Mouse (Mus musculus) ovary, postnatal 36 days (tissue): Measurements from ENCODE around the gene Faim.

Experiments used
- DNase-seq: peaks from one replicate; pipeline ENCODE4 v3.0.0; 2022; ENCODE audit warnings: low spot score, mixed read lengths

Gene Faim

DNA sequence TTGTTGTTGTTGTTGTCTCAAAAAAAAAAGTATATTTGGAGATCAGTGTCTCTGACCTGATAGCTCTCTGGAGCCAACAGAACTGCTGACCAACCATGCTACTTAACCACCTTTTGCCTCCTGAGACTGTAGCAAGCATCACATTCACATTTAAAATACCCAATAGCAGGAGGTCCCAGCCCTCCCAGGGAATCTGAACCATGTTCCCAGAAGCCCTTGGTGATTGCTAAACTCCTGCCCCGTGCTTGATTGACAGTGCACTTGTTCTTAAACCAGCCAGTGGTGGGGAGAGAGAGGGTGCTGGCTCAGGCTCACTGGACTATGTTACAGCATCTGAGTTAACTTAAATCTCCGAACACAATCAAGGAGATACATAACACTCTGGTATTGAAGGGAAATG lies 11.3 kb upstream of the Faim start:
- no peak for DNase-seq

DNA sequence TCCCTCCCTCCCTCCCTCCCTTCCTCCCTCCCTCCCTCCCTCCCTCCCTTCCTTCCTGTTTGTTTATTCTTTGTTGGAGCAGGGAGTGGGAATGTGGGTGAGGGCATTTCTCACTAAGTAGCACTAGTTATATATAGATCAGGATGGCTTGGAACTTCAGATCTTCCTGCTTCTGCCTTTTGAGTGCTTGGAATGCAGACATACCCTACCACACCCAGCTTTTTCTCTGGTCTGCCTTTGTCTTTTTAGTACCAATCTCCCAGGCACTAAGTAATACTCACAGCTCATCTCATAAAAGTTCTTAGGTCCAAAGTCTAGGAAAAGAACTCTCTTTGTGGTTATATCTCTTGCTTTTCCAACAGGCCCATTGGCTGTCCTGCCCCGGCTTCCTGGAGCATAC lies 10.1 kb upstream of the Faim start:
- no peak for DNase-seq

DNA sequence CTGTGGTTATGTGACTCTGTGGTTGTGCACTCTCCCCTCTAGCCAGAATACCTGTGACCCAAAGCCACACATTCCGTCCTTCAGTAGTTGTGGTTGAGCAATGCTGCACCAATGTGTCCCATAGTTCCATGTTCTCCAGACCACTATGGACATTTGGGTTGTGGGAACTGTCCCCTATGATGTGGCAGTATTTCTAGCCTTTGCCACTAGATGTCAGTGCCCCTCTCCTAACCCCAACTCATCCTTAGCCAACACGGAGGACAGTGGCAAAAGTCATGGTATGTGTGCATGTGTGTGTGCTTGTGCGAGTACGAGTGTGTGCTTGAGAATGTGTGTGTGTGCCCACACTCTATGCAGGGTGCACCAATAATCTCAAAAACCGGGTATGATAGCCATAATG lies 9.7 kb upstream of the Faim start:
- no peak for DNase-seq

DNA sequence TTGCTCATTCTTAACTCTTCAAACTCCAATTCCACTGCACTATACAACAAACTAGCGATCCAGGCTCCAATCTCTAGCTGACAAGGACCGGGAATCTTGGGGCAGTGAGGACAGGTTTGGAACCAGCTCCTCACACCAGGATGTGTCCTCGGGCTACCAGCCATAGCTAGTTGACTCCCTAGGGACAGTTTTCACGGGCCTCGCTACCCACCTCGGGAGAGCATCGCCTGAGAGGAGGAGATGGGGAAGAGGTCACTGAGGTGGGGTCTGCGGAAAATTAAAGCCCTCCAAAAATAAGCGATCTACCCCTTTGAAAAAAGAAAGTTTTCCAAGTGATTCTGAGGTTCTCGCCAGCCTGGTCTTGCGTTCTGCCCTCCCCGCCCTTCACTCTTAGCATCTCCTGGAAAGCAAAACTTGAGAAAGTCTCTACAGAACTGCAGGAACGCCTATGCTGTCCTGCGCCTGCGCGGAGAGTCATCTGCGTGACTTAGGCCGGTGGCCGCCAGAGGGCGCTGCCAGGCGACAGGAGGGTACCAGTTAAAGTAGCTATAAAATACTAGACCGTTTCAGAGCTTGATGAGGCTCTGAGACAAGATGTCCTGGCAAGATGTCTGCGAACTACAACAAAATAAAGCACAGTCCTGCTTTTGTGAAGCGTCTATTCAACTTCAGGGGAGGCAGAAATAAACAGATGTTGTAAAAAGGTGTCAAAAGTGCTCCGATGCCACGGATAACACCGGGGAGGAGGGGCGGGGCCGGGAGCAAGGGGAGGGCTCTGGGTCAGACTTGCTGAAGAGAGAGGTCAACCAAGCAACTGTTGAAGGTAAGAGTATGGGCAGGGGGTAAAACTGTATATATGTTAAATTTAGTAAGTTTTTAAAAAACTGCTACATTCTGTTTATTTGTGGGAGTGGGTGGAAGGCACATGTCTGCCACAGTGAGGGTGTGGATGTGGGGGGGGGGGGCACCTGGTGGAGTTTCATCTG lies 6.4 kb upstream of the Faim start:
- peak; percentile 92 for DNase-seq

DNA sequence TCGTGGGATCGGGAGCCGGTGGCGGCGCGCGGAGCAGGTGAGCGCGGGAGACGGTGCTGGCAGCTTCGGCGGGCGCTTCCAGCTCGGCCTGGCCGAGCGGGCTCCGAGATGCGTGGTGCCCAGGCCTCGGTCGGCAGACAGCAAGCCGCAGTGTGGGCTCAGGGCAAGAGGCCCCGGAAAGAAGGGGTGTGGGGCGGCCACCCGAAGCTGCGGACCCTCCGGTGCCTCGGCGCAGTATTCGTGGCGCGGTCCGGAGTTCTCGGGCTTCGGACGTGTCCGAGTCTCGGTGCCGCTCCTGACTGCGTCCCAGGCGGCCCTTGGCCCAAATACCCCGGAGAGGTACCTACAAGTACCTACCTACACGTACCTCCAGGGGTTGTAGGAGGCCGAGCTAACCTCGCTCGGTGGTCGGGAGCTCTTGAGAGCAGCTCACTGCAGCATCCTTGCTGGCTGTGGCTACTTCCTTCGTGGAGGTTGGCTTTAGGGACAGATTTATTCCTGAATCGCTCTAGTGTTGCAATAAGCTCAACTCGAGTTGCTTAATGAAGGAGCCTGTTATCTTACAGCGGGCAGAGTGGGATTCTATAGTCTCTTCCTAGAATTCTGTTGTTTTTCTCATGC lies 413 bp downstream of the Faim start:
- DNase-seq = no peak

DNA sequence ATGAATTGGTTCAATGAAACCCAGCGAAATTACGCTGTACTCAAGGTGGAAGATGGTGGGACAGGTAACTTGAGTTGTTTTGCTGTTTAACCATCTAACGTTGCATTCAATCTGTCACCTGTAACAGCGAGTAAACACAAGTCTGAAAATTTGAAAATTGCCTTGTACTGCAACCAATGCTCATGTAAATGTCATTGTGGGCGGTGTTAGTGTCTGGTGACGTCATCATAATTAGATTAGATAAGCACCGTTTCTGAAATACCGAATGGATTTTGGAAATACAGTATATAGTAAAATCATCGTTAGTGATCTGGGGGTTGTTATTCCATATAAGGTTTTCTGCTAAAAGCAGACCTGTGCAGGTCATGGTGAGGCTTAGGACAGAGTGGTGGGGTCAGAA lies 958 bp downstream of the Faim start:
- no peak for DNase-seq

DNA sequence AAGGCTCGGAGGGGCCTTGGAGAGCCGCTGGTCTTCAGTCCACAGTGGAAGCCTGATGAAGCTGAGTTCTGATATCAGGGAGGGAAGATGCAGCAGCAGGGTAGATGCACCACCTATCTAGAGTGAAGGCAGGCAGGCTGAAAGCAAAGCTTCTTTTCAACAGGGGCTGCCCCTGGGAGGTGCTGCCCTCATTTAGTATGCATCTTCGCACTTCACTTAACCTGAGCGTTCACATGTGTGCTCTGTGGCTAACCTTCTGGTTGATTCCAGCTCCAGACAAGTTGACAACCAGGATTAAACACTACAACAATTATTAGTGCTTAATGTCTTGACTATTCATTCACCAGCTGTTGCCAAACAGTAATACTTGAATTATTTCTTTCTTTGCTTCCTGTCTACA lies 7.9 kb downstream of the Faim start:
- no peak for DNase-seq

DNA sequence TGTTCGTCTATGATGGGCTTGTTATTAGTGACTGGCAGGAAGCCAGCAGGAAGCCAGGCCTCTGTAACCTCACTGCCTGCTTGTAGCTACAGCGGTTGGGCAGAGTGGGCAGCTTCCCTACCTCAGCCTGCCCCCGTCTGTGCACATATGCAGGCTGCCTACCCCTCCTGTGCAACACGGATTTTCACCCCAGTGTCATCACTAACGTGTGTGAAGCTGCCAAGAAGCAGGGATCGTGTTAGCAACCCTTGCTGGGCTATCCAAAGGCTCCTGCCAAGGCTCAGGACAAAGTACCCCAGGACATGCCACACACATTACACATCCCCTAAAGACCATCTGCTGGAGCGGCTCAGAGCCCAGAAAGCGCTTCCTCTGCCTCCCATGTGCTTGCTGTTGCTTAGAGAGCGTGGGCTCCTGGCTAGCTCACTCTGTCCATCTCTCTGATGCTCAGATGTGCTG lies 13.7 kb downstream of the Faim start:
- no peak for DNase-seq

DNA sequence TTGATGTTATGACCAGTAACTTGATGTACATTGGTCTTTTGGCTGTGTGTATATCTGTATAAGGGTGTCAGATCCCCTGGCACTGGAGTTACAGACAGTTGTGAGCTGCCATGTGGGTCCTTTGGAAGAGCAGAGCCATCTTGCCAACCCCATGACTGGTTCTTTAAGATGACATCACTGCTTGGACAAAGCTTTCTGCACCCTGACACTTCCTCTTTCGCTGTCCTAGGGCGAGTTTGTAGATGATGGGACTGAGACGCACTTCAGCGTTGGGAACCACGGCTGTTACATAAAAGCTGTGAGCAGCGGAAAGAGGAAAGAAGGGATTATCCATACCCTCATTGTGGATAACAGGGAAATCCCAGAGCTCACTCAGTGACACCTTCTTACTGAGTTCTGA lies 15.2 kb downstream of the Faim start:
- no peak for DNase-seq

DNA sequence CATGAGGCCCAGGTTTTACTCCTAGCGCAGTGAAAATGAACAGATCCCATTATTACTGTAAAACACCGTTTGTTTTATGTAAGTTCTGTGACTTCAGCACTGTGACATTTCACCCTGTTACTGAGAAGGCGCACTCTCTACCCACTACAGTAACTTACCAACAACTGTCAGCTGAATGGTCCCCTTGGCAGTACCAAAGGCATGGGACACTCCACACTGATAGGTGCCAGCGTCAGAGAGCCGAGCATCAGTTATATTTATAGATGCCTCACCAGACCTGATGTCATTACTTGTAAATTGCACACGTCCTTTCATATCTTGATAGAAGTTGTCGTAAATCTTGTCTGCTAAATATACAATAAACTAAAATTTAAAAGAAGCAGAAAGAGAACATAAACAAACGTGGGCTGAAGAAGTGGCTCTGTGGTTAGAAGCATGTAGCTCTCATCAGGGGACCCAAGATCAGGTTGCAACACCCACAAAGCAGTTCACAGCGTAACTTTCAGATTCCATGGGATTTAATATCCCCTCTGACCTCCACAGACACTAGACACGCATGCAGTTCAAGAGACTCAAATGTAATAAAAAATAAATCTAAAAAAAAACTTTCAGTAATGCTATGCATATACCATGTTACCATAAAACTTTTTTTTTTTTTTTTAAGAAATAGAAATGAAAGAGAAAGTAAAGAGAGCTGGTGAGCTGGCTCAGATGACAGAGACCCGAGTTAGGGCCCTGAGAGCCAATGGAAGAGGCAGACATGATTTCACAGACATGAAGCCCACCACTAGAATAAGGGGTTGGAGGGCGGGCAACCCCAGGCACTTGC lies 23.1 kb downstream of the Faim start:
- DNase-seq = no peak

DNA sequence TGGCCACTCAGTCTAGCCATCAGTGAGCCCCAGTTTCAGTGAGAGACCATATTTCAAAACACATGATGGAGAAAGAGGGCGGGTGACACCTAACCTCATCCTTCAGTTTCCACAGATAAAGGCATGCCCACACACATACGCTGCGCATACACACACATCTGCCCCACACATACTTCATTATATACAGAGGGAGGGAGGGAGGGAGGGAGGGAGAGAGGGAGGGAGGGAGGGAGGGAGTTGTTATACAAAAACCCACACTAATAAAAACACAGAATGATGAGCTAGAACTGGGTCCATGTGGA lies 23.7 kb downstream of the Faim start:
- DNase-seq = no peak

DNA sequence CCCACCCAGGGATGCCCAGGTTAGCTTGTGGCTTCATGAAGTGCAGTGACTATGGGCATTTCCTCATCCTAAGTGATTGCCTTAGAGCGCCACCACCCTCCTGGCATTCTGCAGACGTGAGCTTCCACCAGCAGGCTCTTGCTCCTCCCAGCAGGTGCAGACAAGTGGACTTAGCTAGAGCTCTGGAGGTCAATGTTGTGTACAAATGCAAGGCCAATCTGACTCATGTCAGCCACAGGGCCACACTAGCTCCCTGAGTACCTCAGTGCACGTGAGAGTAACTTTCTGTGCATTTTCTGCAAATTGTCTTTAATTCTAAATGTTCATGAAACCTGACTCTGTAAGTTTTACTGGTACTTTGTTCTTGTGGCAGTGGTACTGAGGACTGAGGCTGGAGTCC lies 30.1 kb downstream of the Faim start:
- no peak for DNase-seq

DNA sequence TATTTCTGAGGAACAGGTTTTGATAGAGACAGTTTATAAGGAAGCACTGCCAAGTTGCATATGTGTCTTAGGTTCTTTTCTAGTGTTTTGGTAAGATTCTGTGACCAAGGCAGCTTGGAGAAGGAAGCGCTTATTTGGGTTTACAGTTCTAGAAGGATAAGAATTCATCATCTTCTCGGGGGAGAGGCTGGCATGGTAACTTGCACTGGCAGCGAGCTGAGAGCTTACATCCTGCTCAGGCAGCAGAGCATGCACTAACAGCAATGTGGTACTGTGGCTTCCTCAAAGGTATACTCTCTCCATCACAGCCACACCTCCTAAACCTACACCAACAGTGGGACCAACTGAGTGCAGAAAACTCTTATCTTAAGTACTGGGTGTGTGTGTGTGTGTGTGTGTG lies 30.6 kb downstream of the Faim start:
- DNase-seq = no peak

DNA sequence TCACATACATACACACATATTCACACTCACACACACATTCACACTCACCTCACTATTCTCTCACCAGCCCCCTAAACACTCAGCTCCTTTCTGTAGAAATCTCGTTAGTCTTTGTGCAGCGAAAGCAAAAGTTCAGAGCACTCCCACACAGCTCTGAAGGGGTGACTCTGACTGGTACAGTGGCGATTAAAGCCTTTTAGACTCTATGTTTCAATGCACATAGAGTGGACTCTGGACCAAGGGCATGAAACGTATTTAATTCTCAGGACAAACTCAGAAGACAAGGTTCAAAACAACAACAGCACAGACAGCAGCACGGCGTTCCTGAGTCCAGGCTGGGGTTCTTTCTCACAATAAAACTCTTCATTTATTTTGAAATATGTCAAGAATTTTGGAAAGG lies 31.5 kb downstream of the Faim start:
- no peak for DNase-seq

DNA sequence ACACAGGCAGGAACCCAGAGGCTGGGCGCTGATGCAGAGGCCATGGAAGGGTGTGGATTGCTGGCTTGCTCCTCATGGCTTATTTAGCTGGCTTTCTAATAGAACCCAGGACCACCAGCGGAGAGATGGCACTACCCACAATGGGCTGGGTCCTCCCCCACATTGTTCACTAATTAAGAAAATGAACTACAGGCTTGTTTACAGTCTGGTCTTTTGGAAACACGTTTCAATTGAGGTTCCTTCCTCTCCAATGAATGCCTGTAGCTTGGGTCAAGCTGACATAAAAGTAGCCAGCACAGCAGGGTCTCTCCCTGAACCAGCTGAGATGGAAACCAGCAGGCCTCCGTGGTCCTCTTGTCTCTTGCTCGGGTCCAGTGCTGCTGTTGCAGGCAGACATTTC lies 35.0 kb downstream of the Faim start:
- no peak for DNase-seq

DNA sequence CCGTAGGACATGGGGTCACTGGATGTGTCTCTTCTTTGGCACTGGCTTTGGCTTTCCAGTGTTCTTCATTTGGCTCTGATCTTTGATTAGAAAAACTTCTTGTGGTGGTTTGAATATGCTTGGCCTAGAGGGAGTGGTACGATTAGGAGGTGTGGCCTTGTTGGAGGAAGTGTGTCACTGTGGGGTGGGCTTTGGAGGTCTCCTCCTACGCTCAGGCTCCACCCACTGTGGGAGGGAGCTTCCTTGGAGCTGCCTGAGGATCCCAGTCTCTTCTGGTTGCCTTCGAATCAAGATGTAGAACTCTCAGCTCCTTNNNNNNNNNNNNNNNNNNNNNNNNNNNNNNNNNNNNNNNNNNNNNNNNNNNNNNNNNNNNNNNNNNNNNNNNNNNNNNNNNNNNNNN lies 35.6 kb downstream of the Faim start:
- no peak for DNase-seq

DNA sequence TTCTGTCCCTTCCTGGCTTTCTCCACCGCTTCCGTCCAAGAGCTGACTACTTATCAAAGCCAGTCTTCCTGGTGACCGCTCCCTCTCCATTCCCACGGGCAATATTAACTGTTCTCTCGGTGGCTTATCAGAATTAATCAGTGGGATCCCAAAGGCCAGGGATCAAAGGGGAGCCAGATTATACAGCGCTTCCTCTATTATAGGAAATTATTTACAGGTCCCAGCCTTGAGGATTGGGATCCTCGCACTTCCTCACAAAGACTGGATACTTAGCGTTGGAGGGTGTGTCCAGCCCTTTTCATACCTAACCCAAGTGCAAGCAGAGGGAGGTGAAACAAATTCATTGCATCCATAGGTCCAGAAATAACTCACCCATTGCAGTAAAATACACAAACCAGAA lies 45.9 kb downstream of the Faim start:
- no peak for DNase-seq

DNA sequence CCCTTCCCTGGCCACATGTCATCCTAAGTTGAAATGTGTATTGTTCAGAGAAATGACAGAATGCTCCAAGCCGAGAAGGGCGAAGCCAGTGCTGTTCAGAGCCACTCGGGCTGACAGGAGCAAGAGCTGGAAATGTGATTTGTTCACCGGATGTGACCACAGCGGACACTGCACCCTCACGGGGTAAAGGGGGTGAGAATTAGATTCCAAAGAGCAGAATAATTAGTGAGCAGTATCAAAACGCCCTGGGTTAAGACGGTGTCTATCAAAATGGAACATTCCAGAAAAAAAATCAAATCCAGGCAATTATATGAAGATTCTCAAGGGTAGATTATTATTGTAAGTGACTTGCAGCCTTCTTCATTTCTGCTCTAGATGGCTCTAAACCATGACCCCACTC lies 47.9 kb downstream of the Faim start:
- DNase-seq = no peak

DNA sequence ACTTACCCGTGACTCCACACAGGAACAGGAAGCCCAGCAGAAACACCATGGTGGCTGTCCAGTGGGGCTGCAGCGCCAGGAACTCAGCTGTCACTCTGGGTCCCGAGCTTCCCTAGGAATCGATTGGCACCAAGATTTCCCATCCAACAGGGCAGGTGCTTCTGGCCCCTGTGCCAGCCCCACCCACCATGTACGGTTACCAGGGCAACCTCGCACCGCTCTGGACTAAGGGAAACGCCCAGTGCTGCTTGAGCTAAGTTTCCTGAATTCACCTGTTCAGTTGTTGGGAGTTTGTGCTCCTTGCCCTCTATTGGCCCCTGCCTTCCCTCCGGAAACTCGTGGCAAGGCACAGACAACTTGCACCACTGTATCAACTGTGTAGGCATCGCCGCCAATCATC lies 49.4 kb downstream of the Faim start, which contains the start of gene Gm1123:
Gene Gm1123 (minus strand): TSS at position 141 of the 400 bp plus-strand sequence.
- DNase-seq = no peak

DNA sequence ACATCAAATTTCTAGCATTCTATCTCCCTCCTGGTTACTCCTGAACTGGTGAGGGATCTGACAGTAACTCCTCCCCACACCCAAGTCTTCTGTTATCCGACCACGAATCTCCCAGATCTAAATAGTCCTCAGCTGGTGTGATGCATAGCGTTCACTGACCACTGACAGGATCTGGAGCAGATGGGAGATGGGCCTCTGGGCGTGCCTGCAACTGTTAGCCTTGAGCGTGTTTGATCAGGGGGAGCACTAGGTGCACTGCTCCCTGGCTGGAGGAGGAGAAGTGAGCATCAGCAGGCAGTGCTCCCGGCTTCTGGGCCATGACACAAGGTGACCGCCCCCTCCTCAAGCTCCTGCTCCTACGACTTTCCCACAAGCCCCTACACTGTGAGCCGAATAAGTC lies 55.8 kb downstream of the Faim start:
- DNase-seq = no peak

DNA sequence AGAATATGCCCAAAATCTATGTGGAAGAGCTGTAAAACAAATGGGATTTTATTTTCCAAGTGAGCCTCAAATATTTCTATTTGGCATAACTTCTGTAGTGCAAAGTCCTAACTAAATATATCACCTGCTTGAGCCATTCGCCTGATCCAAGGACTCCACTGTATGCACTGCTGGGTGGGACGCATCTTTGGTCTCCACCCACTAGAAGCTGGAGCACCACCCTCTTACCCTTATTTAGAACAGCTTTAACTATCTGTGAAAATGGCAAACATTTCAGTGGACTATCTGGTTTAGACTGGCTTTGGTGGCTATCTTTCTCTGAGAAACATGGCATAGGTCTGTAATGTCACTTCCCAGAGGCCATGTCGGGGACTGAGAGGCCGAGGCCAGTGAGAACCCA lies 56.5 kb downstream of the Faim start:
- no peak for DNase-seq

DNA sequence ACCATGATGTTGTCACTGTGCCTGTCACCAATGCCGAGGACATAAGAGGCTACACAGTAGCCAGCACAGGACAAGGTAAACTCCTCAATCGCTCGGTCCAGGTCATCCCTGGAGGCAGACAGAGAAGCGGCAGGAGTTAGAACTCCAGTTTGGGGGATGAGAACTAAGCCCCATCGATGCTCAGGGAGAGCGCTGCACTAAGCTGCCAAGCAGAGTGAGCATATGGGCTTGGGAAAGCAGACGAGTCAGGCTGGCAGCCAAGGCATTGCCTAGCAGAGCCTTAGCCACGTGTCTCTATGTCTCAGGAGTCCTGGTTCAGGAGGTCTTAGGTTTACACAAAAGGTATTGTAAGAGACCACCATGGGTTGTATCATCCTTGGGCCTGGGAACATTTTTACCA lies 58.6 kb downstream of the Faim start:
- no peak for DNase-seq

DNA sequence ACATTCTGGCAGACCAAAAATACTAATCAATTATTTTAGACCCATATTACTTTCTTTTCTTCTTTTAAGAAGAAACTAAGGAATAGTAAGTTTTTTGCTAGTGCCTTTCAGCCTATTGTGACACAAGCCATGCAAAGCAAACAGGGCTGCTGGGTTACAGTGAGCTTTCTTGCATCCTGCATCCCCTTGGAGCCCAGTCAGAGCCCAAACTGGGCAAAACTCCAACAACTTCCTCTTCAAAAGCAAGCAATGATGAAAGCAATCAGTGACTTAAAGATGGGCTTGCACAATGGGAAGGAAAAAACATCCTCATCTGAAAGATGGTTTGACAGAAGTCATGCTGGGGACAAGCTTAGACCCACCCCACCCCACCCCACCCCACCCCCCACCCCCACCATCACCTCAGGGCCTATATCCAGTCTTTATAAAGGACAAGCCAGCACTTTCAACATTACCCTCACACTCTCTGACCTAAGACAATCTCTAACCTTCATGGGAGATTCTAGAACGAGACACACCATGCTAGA lies 62.6 kb downstream of the Faim start:
- no peak for DNase-seq
